Mouse (Mus musculus): Measurements from ENCODE around the gene Apba3.

The Apba3 gene

GRCm38 (mm10) chr10:81252424-81253419, 14.0 kb upstream of the Apba3 start, which contains the start of gene Matk:
Gene Matk (plus strand): TSS chr10:81252935.
- peak; percentile 87 for DNase-seq (ENCODE audit: low read depth, low spot score)

- DNase-seq (ENCODE audit: low read depth, low spot score), result no peak
These were observed 11.9 kb upstream of the Apba3 start for GRCm38 (mm10) chr10:81254886-81255285.

- DNase-seq (ENCODE audit: low read depth, low spot score), result peak; percentile 58
These were observed 9.4 kb upstream of the Apba3 start for GRCm38 (mm10) chr10:81257158-81258039.

- no peak for DNase-seq (ENCODE audit: low read depth, low spot score)
These were observed 7.4 kb upstream of the Apba3 start for GRCm38 (mm10) chr10:81259225-81259884.

GRCm38 (mm10) chr10:81261025-81261424, 5.7 kb upstream of the Apba3 start:
- no peak for DNase-seq (ENCODE audit: low read depth, low spot score)

GRCm38 (mm10) chr10:81265540-81265939, 1.2 kb upstream of the Apba3 start:
- DNase-seq (ENCODE audit: low read depth, low spot score), result no peak

GRCm38 (mm10) chr10:81268056-81268455, 1.3 kb downstream of the Apba3 start:
- peak; percentile 86 for DNase-seq (ENCODE audit: low read depth, low spot score)

GRCm38 (mm10) chr10:81268643-81269412, 2.1 kb downstream of the Apba3 start:
- no peak for DNase-seq (ENCODE audit: low read depth, low spot score)

- DNase-seq (ENCODE audit: low read depth, low spot score), result no peak
These were observed 5.6 kb downstream of the Apba3 start for GRCm38 (mm10) chr10:81272356-81272755.

GRCm38 (mm10) chr10:81273842-81274241, 7.1 kb downstream of the Apba3 start:
- DNase-seq (ENCODE audit: low read depth, low spot score), result no peak

- no peak for DNase-seq (ENCODE audit: low read depth, low spot score)
These were observed 10.9 kb downstream of the Apba3 start for GRCm38 (mm10) chr10:81277676-81278075.

GRCm38 (mm10) chr10:81279496-81279895, 12.7 kb downstream of the Apba3 start:
- no peak for DNase-seq (ENCODE audit: low read depth, low spot score)

GRCm38 (mm10) chr10:81284189-81284588, 17.4 kb downstream of the Apba3 start:
- no peak for DNase-seq (ENCODE audit: low read depth, low spot score)

GRCm38 (mm10) chr10:81284719-81285118, 18.0 kb downstream of the Apba3 start:
- no peak for DNase-seq (ENCODE audit: low read depth, low spot score)

- peak; percentile 93 for DNase-seq (ENCODE audit: low read depth, low spot score)
These were observed 19.1 kb downstream of the Apba3 start for GRCm38 (mm10) chr10:81285694-81286450.

GRCm38 (mm10) chr10:81286586-81286985, 19.8 kb downstream of the Apba3 start:
- DNase-seq (ENCODE audit: low read depth, low spot score), result peak; percentile 55

GRCm38 (mm10) chr10:81287513-81288157, 20.9 kb downstream of the Apba3 start:
- DNase-seq (ENCODE audit: low read depth, low spot score), result peak; percentile 83

GRCm38 (mm10) chr10:81288601-81289000, 21.8 kb downstream of the Apba3 start:
- DNase-seq (ENCODE audit: low read depth, low spot score), result peak; percentile 66

GRCm38 (mm10) chr10:81289278-81289677, 22.5 kb downstream of the Apba3 start:
- DNase-seq (ENCODE audit: low read depth, low spot score), result peak; percentile 90

Measured in CD4-positive, CD25-positive, alpha-beta regulatory T cell, adult 2 months (primary cell).